Mouse (Mus musculus) heart, adult 11 months (tissue): ENCODE measurements around the gene Mink1.

Experiments used
- DNase-seq: peaks from one replicate; pipeline ENCODE4 v3.0.0; 2022

Gene Mink1

DNA sequence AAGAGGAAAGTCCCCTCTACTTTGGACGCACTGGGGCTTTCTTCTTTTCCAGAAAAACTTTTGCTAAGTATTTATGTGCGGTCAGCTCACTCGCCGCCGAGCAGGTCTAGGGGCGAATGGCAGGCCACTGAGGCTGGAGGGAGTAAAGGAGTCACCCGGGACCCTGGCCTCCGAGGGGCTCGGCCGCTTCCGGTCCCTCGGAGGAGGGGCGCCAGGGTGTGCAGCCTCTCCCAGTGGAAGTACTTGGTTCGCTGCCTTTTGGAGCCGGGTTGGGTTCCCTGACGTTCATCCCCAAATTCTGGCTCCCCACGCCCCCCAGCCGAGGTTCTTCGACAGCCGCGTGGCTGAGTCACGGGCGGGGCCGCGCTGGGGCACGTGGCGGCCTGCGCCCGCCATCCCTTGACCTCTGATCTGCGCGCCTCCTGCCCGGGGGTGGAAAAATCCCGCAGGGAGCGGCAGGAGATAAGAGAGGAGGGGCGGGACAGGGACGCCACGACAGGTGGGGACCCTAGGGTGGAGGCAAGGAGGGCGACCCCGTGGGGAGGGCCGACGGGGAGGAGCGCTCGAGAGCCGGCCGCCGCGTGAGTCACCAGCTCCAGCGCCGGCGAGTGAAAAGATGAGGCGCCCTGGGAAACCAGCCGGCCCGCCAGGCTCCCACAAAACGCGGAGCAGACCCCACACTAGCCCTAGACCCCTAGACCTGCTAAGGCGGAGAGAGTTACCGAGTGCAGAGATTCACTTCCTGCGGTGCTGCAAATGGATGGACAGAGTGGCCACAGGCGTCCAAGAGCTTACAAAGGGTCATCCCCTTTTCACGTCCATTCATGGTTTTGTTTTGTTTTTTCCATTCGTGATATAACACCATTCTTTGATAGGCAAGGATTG lies 93.1 kb downstream of the Mink1 start:
- peak; percentile 99 for DNase-seq

DNA sequence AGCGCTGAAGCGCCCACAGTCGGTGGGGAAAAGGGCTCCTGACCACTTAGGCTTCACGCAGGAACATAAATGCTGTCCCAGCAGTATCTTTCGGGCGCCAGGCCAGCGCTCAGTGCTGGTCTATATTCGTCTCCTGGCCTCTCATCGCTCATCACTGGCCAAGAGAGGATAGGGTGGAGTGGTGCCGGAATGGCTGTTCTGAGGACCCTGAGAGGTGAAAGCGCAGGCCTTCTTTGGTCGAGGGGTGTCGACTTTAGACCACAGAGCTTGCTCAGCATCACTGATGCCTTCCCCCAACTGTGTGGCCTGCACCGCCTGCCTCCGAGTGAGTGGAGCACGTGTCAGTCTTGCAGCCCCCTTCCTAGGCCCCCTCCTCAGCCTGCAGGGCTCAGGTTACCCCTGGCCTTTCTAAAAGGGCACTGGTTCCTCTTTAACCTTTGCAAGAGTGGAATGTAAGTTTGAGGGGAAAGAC lies 93.8 kb downstream of the Mink1 start:
- peak; percentile 99 for DNase-seq

DNA sequence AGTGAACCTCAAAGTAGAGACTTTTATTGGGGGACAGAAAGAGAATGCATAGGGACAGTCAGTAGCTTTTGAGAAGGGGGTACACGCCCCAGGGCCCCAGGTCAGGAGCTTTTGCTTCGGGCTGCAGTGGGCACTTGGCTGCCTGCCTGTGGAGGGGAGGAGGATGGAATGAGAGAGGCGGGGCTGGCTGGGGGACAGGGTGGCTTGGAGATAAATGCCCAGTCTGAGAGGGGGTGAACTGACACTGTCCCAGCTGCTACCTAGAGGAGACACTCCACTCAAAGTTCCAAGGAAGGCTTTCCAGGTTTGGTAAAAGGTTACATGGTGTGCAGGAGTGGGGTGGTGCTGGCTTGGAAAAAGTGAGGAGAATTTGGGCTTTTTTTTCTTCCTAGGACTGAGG lies 94.3 kb downstream of the Mink1 start, which contains the start of gene Eno3:
TSS of gene Eno3 (plus strand) at position 239 of the 400 bp plus-strand sequence.
- DNase-seq, result peak; percentile 96

DNA sequence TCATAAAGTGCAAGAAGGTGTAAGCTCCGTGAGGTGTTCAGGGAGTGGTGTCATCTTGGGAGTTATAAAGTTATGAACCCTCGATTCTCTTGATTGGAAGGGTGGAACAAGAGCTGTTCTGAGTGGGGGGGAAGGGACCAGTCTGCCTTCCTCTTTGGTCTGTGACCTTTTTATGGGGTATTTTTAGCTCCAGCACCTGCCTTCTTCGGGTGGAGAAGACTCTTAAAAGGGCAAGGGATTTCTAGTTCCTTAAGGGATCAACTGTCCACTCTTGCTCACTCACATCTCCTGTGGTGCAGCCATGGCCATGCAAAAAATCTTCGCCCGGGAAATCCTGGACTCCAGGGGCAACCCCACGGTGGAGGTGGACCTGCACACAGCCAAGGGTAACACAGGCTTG lies 94.9 kb downstream of the Mink1 start:
- peak; percentile 88 for DNase-seq

DNA sequence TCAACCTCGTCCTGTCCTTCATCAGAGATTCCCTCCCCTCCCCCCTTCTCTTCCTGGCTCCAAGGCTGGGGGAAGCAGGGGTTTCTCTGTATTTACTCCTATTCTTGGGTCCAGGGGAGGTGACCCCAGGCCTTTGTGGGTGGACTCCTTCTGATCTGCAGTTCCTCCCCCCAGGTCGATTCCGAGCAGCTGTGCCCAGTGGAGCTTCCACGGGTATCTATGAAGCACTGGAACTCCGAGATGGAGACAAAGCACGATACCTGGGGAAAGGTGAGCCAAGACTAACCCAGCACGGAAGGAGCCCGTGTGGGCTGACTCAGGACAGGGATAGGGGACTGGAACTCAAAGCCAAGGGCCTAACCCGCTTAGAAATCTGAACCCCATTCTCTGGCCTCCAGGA lies 95.3 kb downstream of the Mink1 start:
- DNase-seq, result peak; percentile 92

DNA sequence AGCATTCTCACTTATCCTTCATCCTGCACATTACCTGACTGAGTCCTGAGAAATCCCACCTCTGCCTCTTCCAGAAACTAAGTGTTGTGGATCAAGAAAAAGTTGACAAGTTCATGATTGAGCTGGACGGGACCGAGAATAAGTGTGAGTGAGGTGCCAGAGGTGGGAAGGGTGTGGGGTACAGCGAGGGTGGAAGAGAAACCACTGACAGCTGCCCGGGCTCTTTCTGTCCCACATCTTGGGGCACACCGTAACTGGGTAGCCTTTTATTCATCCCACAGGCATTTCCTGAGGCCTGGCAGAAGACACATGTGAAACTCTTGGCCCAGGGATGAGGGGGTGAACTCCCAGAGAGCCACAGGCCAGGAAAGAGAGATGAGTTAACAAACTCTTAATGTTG lies 95.8 kb downstream of the Mink1 start:
- peak; percentile 90 for DNase-seq

DNA sequence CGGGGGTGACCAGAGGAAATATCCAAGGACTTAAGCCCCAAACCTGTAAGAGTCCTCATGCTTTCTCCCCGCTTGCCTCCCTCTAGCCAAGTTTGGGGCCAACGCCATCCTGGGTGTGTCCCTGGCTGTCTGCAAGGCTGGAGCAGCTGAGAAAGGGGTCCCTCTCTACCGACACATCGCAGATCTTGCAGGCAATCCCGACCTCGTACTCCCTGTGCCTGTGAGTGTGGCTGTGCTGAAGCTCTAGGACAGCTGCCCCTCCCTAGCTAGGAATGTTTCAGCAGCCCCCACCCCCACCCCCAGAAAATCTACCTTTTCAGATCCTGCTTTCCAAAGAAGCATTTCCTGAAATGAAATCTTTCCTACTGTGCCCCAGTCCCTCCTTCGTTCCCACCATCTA lies 96.3 kb downstream of the Mink1 start:
- DNase-seq, result no peak

DNA sequence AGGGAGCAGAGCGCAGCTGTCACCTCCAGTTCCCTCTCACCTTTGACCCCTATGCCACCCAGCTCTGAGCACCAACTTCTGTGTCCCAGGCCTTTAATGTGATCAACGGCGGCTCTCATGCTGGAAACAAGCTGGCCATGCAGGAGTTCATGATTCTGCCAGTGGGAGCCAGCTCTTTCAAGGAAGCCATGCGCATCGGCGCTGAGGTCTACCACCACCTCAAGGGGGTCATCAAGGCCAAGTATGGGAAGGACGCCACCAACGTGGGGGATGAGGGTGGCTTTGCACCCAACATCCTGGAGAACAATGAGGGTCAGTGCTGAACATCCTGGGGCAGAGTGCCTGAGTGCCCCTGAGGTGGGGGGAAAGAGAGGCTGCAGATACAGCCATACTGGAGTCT lies 97.9 kb downstream of the Mink1 start:
- peak; percentile 93 for DNase-seq

DNA sequence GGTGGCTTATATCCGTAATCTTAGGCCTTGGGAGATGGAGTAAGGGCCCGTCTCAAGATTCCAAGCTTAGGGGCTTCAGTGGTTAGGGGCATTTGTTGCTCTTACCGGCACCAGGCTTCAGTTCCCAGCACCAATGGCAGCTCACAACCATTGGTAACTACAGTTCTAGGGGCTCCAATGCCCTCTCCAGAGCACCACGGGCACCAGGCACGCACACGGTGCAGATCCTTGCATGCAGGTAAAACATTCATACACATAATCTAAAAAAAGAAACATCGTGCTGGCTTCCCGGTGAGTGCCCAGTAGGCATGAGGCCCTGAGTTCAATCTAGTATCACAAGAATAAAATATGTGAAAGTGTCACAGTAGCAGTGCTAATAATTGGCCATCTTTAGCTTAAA lies 100.4 kb downstream of the Mink1 start:
- DNase-seq, result peak; percentile 79

DNA sequence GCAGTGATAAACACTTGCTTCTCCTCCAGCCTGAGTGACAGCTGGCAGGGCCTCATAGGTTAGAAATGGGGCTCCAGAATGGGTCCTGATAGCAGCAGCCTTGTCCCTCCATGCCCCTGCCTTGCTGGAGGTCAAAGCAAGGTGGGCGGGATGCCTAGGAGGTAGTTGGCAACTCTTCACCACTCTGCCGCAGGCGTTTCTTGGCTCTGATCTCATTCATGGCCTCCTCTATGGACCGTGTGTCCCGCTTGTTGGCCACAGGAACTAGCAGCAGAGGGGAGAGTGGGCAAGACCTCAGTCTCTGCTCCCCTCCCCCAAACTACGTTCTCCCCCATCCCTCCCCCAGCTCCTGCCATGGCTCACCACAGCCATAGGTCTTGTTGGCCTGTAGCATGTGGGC lies 101.3 kb downstream of the Mink1 start:
- DNase-seq, result peak; percentile 95
